Mouse (Mus musculus) c-Kit-positive CD71-negative TER-119-negative erythroid progenitor cells, embryonic 14.5 days (primary cell): ENCODE data around the gene Hipk2.

Experiments used
- DNase-seq: peaks from one replicate; pipeline ENCODE4 v3.0.0-alpha.2; 2013; ENCODE audit warnings: low read depth

The Hipk2 gene

DNA sequence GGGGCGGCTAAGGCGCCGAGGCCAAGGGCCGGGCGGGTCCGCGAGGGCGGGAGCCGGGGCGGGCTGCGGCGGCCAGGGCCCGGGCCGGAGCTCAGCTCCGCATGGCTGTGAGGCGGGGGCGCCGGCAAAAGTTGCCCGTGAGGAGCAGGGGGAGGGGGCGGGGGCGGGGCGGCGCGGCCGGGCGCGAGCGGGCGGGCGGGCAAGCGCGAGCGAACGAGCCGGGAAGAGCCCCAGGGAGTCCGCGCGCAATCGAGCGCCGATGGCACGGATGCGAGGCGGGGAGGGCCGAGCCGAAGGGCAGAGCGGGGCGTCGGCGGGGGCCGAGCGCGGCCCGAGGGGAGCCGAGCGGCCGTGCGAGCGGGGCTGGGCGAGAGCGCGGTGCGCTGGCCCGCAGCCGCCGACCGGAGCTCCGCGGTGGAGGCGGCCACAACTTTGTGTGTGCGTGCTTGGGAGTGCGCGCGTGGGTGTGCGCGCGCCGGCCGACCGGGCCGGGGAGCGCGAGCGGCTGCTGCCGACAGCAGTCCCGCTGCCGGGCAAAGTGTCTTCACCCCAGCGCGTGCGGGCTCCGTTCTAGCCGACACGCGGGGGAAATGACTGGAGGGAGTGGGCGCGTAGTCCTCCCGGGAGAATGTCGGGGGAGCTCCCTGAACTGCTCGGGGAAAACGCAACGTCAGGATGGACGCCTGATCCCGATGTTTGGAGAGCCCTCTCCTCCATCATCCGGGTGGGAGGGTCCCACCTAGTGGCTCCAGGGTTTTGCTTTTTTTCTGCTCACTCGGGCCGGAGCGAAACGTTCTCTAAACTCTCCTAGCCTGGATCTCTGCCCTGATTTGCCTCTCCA is at the start of gene Hipk2:
Gene Hipk2 (minus strand): TSS at position 95 of the 841 bp plus-strand sequence.
- DNase-seq = peak; percentile 58

DNA sequence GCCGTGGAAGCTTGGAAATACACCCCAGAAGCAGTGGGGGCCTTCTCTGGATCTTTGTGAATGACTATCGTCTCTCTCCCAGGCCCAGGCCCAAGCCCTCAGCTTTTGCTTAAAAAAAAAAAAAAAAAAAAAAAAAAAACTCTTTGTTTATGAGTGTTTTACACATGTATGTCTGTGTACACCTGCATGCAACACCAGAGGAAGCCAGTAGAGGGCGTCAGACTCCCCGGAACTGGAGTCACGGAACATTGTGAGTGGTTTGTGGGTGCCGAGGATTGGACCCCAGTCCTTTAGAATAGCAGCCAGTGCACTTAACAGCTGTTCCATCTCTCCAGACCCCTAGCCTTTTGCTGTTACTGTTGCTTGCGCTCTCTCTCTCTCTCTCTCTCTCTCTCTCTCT is 49.8 kb upstream of the Hipk2 start:
- no peak for DNase-seq

DNA sequence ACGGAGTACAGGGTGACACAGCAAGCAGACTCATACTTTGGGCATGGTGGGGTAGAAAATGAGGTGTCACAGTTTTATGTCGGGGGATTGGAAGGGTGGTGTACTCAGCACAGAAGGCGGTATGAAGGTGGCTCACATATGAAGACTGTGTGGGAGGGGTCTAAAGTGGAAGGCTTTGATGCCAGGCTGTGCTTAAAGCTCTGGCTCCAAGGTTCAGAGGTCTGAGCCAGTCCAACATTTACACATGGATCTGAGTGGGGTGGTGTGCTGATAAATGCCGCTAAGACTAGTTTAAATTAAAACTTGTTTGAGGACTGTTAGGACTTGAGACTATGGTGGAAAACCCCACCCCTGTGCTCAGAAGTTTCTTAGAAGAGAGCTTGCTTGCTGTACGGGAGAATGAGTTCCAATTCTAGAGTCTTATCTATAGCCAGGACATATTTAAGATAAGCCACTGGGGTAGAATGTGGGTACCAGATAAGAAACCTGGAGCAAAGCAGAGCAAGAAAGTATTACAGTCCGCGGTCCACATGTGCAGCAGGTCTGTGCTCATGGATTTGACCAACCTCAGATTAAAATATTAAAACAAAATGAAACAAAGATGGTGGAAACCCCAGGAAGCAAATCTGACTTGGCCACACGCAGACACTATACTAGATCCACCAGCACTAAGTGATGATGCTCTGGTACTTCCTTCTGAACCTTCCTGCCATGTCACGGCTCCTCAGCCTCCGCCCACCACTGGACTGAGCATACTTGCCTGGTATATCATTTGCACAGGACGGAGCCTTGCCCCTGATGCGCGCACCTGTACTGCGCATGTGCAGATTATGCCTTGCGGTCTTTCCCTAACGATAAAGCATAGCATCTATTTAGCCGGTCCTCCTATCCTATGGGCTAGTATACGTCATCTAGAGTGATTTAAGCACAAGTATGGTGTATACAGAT is 48.2 kb upstream of the Hipk2 start:
- no peak for DNase-seq

DNA sequence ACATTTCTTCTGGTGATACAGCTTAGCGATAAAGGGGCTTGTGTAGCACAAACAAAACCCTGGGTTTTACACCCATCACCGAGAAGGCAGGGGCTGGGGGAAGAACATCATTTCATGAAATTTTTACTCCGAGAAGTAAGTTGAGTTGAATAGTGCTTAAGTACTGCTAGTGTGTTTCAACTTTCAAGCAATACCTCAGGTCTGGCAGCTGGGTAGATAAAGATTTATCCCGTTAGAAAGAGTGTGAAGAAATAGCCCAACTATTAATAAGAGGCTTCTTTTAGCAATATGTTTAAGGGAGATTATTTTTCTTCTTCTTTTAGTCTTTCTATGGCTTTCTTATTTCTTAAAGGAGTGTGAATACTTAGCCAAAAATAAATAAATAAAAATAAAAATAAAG is 47.5 kb upstream of the Hipk2 start:
- no peak for DNase-seq

DNA sequence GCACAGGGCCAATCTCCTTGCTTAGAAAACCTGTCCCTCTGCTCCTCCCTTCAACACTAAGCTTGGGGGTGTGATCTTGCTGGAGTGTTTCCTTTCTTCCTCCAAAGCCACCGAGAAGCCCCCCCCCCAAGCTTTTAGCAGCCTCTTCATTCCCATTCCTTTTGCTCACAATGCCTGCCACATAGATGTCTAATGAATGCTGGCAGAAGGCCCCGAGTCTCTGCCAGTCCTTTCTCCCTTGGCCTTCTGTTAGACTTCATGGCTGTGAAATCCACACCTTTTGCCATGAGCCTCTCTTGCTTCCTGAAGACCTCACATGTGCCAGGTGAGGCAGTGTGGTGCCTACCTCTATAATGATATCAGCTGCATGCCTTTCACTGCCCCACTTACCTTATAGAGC is 46.6 kb upstream of the Hipk2 start:
- DNase-seq = no peak

DNA sequence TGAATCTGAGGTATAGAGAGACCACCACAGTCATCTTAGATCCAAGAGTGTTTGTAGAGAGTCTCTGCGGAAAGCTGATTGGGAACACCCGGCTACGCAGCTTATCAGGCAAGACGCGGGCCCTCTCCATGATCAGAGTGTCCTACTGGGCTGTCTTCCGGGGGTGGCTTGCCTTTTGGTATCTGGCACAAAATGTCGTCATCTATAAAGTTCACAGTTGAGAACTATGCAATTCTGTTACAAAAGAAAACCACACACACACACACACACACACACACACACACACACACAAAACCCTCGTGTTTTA is 45.8 kb upstream of the Hipk2 start:
- no peak for DNase-seq

DNA sequence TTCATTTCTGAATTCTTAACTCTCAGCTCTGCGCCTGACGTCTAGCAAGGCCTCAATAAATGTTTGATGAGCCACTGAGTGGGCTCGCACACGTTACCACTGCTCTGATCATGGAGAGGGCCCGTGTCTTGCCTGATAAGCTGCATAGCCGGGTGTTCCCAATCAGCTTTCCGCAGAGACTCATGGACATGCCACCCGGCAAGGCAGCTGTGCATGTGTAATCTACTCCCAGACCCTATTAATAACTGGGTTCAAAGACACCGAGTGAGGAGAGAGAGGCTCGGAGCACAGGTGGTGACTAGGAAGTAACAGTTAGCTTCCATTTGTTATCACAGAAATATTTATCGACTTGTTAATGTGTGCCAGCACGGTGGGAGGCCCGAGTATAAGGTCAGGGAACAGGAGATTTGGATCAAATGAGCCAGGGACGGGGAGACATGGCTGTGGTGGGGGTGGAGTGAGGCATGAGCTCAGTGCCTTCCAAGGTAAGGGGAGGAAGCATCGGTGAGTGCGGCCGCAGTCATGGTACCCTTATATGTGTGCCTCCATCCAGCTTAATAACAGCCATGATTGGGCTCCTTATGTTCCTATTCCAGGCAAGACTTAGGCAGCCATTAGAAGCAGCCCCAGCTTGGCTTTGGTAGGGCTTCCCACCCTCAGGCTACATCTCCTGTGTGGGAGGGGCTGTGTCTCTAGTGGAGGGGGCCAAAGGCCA is 45.3 kb upstream of the Hipk2 start:
- DNase-seq = no peak

DNA sequence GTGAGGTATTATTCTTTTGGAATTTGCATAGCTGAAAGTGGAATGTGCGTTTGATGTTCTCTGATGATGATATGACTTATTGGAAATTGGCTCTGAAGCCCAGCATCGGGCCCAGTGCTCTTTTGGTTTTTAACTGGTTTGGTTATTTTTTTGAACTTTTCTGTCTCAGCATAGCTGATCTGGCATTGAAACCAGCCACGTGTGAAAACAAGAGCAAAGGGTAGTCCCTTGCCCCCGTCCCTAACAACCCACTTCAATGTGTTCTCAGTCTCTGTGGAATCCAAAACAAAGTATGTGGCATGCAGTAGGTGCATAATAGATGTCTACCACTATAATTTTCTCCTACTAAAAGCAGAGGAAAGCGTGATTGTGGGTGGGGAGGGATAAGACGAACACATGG is 44.2 kb upstream of the Hipk2 start:
- DNase-seq = no peak

DNA sequence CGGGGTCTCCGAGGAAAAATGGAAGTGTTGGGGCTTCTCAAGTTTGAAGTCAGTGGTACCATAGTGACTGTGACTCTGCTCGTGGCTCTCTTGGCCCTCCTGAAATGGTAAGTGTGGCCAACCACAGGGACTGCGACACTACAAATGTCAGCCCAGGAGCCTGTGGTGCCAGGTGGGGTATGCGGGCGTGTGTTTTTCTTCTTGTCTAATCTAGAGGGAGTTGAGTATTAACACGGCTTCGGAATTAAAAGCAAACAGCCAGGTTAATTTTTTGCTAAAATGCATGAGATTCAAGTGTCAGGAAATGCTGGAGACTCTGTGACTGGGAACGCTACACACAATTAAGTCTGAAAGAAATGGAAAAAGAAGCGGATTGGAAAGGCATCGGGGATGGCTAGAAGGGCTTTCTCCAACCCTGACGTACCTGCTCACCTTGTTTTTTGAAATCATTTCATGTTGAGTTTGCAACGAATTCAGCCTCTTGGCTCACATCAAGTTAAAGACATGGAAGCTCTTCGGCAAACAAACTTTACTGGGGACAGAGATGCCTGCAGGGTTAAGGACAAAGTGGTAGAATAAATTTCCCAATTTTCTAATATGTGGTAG is 43.3 kb upstream of the Hipk2 start:
- no peak for DNase-seq

DNA sequence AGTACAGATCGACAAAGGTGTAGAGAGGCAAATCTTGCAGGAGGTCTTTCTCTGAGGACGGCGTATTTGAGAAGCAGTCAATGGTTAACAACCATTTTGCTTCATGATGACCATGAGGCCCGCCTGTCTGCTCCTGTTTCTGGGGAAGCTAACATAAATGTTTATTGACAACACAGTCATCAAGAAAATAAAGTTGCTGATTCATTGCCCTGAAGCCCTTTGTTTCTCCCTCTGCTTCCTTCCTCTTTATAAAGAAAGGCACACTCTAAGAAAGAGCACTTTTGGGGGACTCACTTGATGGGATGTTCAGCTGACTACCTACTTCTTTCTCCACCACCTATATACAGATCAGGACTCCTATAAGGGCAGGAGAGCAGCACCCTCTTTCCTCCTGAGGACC is 42.8 kb upstream of the Hipk2 start:
- DNase-seq = no peak

DNA sequence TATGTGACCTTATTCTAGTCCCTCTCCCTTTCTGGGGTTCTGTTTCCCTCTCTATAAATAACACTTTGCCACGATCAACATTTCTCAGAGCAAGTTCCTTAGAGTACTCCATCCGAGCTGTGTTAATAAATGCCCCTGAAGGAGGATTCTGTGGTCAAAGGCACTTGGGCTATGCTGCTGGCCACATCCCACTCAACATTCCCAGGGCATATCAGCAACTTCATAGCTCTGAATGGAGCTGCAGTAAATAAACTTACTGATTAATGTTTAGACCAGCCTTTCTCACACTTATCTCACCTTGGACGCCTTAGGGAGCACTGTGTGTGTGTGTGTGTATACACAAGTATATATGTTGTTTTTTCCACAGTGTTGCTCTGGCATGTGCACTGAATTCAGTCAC is 41.5 kb upstream of the Hipk2 start:
- DNase-seq = no peak

DNA sequence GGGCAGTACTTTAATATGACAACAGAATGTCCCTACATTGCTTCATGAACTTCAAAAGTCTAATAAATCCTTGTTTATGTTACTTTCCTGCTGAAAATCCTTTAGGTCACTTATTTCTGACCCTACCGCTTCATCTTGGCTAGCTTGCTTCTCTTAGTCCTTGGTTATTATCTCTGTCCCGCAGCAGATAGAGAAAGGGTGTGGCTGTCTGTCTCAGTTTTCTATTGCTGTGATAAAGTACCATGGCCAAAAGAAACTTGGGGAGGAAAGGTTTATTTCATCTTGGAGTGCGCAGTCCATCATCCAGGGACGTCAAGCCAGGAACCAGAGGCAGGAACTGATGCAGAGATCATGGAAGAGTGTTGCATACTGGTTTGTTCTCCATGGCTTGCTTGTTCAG is 40.6 kb upstream of the Hipk2 start:
- DNase-seq = no peak

DNA sequence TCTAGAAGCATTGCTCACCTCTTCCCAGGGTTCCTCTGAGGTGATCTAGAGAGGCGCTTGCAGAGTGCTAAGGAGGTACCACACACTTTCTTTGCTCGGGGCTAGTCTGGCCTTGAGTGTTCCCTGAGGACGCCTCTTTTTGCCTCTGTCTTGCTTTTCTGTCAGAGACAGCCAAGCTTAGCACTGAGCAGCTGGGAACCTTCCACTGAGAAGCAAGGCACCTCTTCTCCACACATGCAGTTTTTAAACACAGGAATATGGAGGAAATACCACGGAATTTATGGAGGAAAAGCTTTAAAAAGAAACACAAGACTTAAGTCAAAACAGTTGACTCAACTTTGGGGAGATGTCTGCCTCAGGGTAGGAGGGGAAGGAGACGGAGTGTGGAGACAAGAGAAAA is 39.8 kb upstream of the Hipk2 start:
- no peak for DNase-seq

DNA sequence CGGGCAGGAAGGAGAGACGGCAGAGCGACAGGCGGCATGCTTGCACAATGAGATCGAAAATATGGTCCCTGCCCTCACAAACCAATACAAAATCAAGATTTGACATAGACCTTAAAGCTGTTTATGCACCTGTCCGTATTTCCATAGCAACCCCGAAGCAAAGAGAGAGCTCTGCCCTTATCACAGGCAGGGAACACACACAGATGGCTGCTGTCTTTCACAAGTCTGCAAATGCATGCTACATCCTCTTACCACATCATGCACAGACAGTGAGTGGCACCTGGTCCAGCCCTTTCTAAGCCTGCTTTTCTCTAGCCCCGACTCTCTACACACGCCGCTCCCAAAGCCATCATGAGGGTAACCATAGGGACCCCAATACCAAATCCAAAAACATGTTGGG is 38.2 kb upstream of the Hipk2 start:
- DNase-seq = no peak

DNA sequence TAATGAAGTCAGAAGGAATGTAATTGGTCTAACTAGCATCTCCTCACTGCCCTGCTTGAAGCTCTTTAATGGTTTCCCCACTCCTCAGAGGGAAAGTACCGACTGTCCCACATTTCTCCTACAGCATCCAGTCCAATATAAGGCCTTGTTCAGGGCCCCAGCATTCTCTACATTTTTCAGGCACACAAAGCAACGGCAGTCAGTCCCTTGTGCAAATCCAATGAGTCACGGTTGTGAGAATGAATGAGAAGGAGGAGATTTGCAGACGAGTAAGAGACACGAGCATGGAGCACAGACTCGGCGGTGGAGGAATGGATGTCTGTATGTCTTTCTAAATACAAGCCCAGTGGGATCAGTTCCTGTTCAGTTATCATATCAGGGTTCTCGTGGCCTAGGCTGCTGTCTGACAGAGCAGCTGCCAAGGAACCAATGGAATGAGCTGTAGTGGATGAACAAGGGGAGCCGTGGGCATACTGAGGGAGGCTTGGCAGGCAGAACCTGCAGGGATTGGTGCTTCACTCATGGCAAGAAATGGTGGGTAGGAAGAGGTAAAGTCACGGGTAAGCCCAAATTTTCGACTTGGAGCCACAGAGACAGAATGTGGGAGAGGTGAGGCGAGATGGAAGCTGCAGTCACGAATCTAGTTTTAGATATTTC is 37.5 kb upstream of the Hipk2 start:
- no peak for DNase-seq

DNA sequence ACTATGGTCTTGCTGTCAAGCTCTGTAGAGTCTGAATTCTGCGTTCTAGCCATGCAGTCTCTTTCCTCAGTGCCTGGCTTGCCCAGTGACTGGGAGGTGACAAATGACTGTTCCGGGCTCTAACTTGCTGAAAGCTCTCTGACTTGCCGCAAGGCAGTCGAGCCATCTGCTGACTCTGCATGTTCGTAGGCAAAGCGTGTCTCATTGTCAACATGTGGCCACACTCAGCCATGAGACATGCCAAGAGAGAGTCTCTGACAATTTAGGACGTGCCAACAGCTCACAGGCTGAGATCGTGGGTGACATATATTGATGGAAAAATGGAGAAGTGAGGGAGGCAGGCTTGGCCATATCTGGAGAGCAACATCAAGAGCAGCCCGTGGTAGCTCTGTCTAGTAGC is 36.9 kb upstream of the Hipk2 start:
- DNase-seq = no peak

DNA sequence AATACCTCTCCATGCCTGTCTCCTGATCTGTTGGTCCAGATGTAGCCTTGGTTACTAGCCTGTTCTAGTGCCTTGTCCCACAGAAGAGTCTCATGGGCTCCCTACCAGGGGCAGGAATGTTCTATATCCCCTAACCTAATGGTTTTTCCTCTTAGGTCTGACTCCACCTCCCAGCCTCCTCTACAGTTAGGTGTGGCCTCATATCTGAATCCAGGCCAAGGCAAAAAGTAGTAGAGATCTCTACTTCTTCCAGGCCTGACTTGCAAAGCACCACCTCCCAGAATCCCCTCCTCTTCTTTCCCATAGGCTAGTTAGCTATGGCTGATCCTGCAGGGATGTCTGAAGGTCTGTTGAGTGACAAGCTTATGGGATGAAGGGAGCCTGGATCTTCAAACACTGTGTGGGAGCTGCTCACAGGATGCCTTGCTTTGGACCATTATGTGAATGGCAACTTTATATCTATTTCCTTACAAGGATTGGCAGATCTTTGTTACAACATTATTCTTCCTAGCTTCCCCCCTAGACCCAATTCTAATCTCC is 36.2 kb upstream of the Hipk2 start:
- DNase-seq = no peak

DNA sequence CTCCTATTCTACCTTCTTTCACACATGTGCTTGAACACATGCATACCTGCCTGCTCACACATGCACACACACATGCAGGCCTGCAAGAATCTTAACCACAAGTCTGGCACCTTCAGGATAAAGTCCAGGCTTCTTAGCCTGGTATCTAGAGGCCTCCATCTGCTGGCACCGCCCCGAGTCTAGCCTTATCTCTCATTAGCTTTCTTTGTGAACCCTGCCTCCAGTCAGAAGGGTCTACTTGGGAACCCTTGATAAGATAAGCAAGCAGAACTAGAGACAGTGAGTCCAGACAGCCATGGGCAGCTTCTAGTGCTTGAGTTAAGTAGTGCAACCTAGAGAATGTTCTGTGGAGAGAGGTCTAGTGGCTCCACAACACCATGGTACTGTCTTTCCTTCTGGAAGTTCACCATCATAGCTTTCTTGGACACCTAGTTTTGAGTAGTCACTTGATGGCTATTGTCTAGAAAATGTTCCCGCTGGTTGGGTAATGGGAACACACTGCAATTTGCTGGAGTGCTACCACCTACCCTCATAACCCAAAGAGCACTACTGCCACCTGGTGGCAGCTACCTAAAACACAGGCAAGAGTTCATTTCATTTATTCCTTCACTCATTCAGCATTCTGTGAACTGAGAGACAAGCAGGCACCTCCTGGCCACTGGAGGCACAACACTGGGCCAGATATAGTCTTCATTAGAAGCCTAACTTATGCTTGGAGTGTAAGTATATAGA is 35.0 kb upstream of the Hipk2 start:
- peak; percentile 82 for DNase-seq

DNA sequence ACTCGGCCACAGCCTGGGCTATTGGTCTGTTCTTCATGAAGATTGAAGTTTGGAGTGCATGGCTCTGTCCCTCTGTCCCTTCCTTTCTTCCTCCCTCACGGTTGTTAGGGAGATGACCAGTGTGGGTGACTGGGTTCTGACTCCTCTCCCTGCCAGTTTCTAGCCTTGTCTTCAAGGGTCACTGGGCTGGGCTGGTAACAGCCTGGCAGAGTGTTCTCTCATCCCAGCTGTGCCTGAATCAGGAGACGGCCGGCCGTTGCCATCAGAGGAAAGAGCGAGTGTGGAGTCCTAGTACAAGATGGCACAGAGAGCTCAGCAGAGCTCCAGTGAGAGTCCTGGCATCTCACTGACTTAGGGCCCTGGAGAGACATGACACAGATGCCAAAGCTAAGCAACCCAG is 32.4 kb upstream of the Hipk2 start:
- no peak for DNase-seq

DNA sequence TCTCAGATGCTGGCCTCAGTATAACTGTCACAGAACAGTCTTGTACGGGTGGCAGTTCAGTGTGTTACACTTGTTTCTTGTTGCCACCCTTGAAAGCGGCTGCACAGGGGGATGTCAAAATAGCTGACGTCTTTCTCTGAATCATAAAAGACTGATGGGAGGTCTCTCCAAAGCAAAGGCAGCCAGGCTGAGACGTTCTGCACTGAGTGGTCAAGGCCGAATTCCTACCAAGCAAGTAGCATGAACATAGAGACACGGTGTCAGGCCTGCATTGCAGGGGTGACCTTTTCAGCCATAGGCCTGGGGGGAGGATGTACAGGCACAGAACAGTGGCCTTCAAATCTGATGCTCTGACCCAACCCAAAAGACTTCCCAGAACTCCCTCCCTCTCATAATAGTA is 30.0 kb upstream of the Hipk2 start:
- no peak for DNase-seq
